Mouse (Mus musculus) myocyte (in vitro differentiated cells): ENCODE measurements around the gene Zfp943. TPM values are rescaled to one million over a fixed set of nuclear protein-coding genes. Genes with fewer than 3 reads are reported as not detected.
"Not testable (repeated sequence)": the region's sequence is repeated elsewhere in the genome, so short reads cannot be mapped to it uniquely, and the experiment has no call there.

Experiments used
- H3K27me3 ChIP-seq: one replicate; pipeline ENCODE4 v1.6.1; 2011; ENCODE audit not compliant: control insufficient read depth, insufficient read depth, insufficient read length
- H3K36me3 ChIP-seq: one replicate; pipeline ENCODE4 v1.6.1; 2011; ENCODE audit not compliant: control insufficient read depth, insufficient read depth
- H3K4me2 ChIP-seq: one replicate; pipeline ENCODE4 v1.6.1; 2011; ENCODE audit warnings: low read depth, control low read depth
- H3K4me3 ChIP-seq: one replicate; pipeline ENCODE4 v1.5.1; 2011; ENCODE audit warnings: mild to moderate bottlenecking, control low read depth, moderate library complexity
- H3K79me2 ChIP-seq: one replicate; pipeline ENCODE4 v1.6.1; 2011; ENCODE audit not compliant: control insufficient read depth, insufficient read depth
- H3ac ChIP-seq: one replicate; pipeline ENCODE4 v1.6.1; 2011; ENCODE audit not compliant: control insufficient read depth, insufficient read length
- CEBPB ChIP-seq: IDR thresholded peaks from 2 replicates; pipeline ENCODE4 v1.6.1; 2011; ENCODE audit warnings: mild to moderate bottlenecking, moderate library complexity; ENCODE audit not compliant: poor library complexity, insufficient read depth, severe bottlenecking
- E2F4 ChIP-seq: IDR thresholded peaks from one replicate; pipeline ENCODE4 v1.6.1; 2011; ENCODE audit warnings: mild to moderate bottlenecking, control low read depth, moderate library complexity; ENCODE audit not compliant: insufficient read depth
- MAX ChIP-seq: IDR thresholded peaks from one replicate; pipeline ENCODE4 v1.6.1; 2011; ENCODE audit warnings: low read depth, mild to moderate bottlenecking, control low read depth
- MYOD1 ChIP-seq, 3 experiments: IDR thresholded peaks; one replicate each; pipeline ENCODE4 v1.6.1; 2011; ENCODE audit warnings: control low read depth in 2 of 3, low read depth in 2 of 3, mild to moderate bottlenecking in 2 of 3, moderate library complexity in 1 of 3; ENCODE audit not compliant: insufficient read length in 2 of 3, control insufficient read depth in 1 of 3
- MYOG ChIP-seq, 3 experiments: IDR thresholded peaks; one replicate each; pipeline ENCODE4 v1.6.1; 2011; ENCODE audit warnings: control low read depth in 2 of 3, low read depth in 2 of 3, mild to moderate bottlenecking in 2 of 3; ENCODE audit not compliant: insufficient read length in 2 of 3, control insufficient read depth in 1 of 3, insufficient read depth in 1 of 3
- POLR2A ChIP-seq: IDR thresholded peaks from one replicate; pipeline ENCODE4 v1.6.1; 2011; ENCODE audit warnings: low read depth, mild to moderate bottlenecking, control low read depth, moderate library complexity; ENCODE audit not compliant: insufficient read length
- POLR2AphosphoS2 ChIP-seq: IDR thresholded peaks from one replicate; pipeline ENCODE4 v1.6.1; 2011; ENCODE audit warnings: low read depth, control low read depth; ENCODE audit not compliant: insufficient read length
- REST ChIP-seq: IDR thresholded peaks from one replicate; pipeline ENCODE4 v1.6.1; 2011; ENCODE audit warnings: mild to moderate bottlenecking, control low read depth, moderate library complexity; ENCODE audit not compliant: insufficient read depth, insufficient read length
- SRF ChIP-seq: IDR thresholded peaks from one replicate; pipeline ENCODE4 v1.6.1; 2011; ENCODE audit warnings: low read depth; ENCODE audit not compliant: control insufficient read depth, insufficient read length
- TCF12 ChIP-seq: IDR thresholded peaks from one replicate; pipeline ENCODE4 v1.6.1; 2011; ENCODE audit warnings: mild to moderate bottlenecking, control low read depth; ENCODE audit not compliant: poor library complexity, insufficient read depth, severe bottlenecking
- TCF3 ChIP-seq: IDR thresholded peaks from one replicate; pipeline ENCODE4 v1.6.1; 2011; ENCODE audit warnings: low read depth, control low read depth; ENCODE audit not compliant: insufficient read length
- USF1 ChIP-seq: IDR thresholded peaks from one replicate; pipeline ENCODE4 v1.6.1; 2011; ENCODE audit warnings: low read depth, mild to moderate bottlenecking, control low read depth, moderate library complexity
- polyA plus RNA-seq: library from polyadenylated mRNA; unstranded; fragments of >200 nt; fragmentation: generic; extraction: Trizol; gene quantifications from one replicate; pipeline ENCODE4 v1.2.1, GENCODE M21; 2012; ENCODE audit warnings: missing spikeins

The Zfp943 gene
- 2.8 TPM for polyA plus RNA-seq

- Histone ChIP-seq H3K4me2 (peak within 1 kb of the TSS; percentile 77), H3ac (peak within 1 kb of the TSS; percentile 87), H3K4me3 (peak within 1 kb of the TSS; percentile 83), H3K79me2 (peaks cover 40% of the 10 kb centered on the region)
- peak; percentile 16 for TF ChIP-seq POLR2A
- not testable (repeated sequence) for H3K27me3 ChIP-seq, H3K36me3 ChIP-seq
These were observed at the start of gene Zfp943, which contains the start of gene Zfp942 for GRCm38 (mm10) chr17:21962107-21962907. Zfp943 (plus strand) TSS chr17:21962552. Zfp942 (minus strand) TSS chr17:21962464.

DNA sequence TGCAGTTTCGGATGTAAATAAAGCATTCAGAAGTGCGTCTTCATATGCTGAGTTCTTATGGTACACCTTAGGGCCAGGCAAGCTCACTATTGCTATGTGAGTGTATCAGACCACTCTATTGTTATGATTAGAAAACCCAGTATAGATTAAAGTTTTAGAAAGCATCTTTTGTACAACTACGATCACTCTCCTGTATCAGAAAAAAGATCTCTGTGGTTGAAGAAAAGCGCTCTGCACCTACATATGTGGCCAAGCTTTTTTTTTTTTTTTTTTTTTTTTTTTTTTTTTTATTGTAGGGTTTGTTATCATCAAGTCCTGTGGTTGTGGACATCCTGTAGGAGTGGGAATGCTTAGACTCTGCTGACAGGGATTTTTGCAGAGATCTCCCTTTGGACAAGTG, 950 bp downstream of the Zfp943 start:
- TF ChIP-seq USF1: no peak
- no peak for TF ChIP-seq MAX
- no peak for TF ChIP-seq E2F4
- TF ChIP-seq CEBPB: no peak
- TF ChIP-seq SRF: no peak
- TF ChIP-seq REST: no peak
- peak overlapping the region; percentile 83 for H3K4me3 ChIP-seq
- no peaks in the 10 kb centered on the region for H3K36me3 ChIP-seq
- H3K27me3 ChIP-seq: no peaks in the 10 kb centered on the region
- H3K4me2 ChIP-seq: peak overlapping the region; percentile 77
- no peak overlapping the region for H3ac ChIP-seq
- H3K79me2 ChIP-seq: peaks cover 40% of the 10 kb centered on the region

DNA sequence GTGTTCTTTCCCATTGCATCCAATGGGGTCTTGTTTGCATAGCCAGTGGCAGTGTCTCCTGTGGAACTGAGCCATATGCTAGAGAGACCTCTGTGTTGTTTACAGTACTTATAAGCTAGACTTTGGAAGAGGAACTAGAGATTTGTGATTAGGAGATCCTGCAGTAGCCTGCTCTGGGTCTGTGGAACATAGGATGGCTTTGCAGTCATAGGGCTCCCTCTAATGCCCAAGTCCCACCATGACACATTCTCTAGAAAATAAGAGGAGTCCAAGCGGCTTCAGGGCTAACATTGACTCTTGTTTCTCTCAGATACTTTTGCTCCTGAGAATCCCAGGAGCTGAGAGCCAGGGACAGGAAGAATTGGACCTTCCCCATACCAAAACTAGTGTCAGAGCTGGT, 73.2 kb downstream of the Zfp943 start:
- H3K4me2 ChIP-seq, H3K36me3 ChIP-seq, H3K79me2 ChIP-seq, H3ac ChIP-seq, H3K27me3 ChIP-seq, H3K4me3 ChIP-seq: not testable (repeated sequence)

GRCm38 (mm10) chr17:22049403-22049802, 87.1 kb downstream of the Zfp943 start:
- H3K27me3 ChIP-seq: no peaks in the 10 kb centered on the region
- no peaks in the 10 kb centered on the region for H3K79me2 ChIP-seq
- no peak overlapping the region for H3K4me3 ChIP-seq
- H3ac ChIP-seq: no peak overlapping the region
- H3K4me2 ChIP-seq: no peak overlapping the region
- H3K36me3 ChIP-seq: no peaks in the 10 kb centered on the region
- no peak for TF ChIP-seq USF1
- no peak for TF ChIP-seq TCF3
- no peak for TF ChIP-seq POLR2A
- no peak for TF ChIP-seq REST
- TF ChIP-seq TCF12: no peak
- no peak for TF ChIP-seq E2F4
- TF ChIP-seq SRF: no peak
- no peak for TF ChIP-seq CEBPB
- no peak for TF ChIP-seq POLR2AphosphoS2
- TF ChIP-seq MAX: no peak
- TF ChIP-seq MYOG (IDR thresholded peaks at IDR 0.05; ENCODE audit: control insufficient read depth in 1 of 3, insufficient read depth in 1 of 3, insufficient read length in 2 of 3, low read depth in 2 of 3): no peak
- TF ChIP-seq MYOD1 (IDR thresholded peaks at IDR 0.05; ENCODE audit: control insufficient read depth in 1 of 3, insufficient read length in 2 of 3, low read depth in 2 of 3): no peak

DNA sequence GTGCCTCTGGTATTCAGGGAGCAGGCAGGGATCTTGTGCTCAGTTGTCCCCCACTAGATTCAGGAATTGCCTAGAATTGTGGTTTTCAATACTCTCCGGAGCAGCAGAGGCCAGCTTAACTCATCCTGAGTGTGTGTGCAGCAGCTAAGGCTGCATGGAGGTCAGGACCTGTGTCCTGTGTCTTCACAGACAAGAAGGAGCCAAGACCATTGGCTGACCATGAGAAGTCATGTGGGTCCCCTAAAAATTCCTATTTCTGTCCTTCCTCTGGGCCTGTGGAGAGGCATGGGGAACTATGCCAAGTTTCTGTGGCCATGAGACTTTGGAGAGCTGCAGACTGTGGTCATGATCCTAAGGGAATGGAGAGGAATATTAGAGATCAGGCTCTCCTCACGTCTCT, 90.9 kb downstream of the Zfp943 start:
- TF ChIP-seq REST: no peak
- TF ChIP-seq TCF12: no peak
- TF ChIP-seq E2F4: no peak
- TF ChIP-seq MYOG (IDR thresholded peaks at IDR 0.05; ENCODE audit: control insufficient read depth in 1 of 3, insufficient read depth in 1 of 3, insufficient read length in 2 of 3, low read depth in 2 of 3): no peak
- no peak for TF ChIP-seq MAX
- no peak for TF ChIP-seq TCF3
- no peaks in the 10 kb centered on the region for H3K27me3 ChIP-seq
- H3K36me3 ChIP-seq: no peaks in the 10 kb centered on the region
- no peaks in the 10 kb centered on the region for H3K79me2 ChIP-seq
- no peak overlapping the region for H3ac ChIP-seq
- no peak overlapping the region for H3K4me3 ChIP-seq
- no peak overlapping the region for H3K4me2 ChIP-seq

GRCm38 (mm10) chr17:22081031-22081631, 118.8 kb downstream of the Zfp943 start:
- Histone ChIP-seq H3K79me2 (no peaks in the 10 kb centered on the region), H3K4me3 (no peak overlapping the region), H3K36me3 (no peaks in the 10 kb centered on the region), H3ac (no peak overlapping the region), H3K4me2 (no peak overlapping the region), H3K27me3 (no peaks in the 10 kb centered on the region)
- no peak for TF ChIP-seq POLR2AphosphoS2
- TF ChIP-seq USF1: no peak
- TF ChIP-seq TCF12: no peak
- no peak for TF ChIP-seq MYOD1 (IDR thresholded peaks at IDR 0.05; ENCODE audit: control insufficient read depth in 1 of 3, insufficient read length in 2 of 3, low read depth in 2 of 3)
- no peak for TF ChIP-seq MAX
- TF ChIP-seq MYOG (IDR thresholded peaks at IDR 0.05; ENCODE audit: control insufficient read depth in 1 of 3, insufficient read depth in 1 of 3, insufficient read length in 2 of 3, low read depth in 2 of 3): no peak
- no peak for TF ChIP-seq TCF3
- TF ChIP-seq POLR2A: no peak
- no peak for TF ChIP-seq REST
- no peak for TF ChIP-seq E2F4
- no peak for TF ChIP-seq SRF
- no peak for TF ChIP-seq CEBPB

DNA sequence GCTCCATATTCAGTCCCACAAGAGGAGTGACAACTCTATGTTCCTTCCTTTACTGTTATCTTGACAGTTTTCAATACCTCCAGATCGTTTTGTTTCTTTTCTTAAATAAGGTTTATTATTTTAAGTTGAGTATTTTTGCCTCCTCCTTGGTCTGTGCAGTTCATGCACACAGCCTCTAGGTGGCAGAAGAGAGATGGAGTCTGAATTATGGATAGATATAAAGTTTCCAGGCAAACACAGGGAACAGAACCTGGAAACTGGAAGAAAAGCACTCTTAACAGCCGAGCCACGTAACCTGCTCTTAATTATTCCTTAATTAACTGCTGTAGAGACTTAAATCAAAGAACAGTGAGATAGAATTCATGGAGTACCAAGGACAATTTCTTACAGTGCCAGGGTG, 120.9 kb downstream of the Zfp943 start:
- H3K27me3 ChIP-seq: not testable (repeated sequence)

More for the DNA sequence above, 120.9 kb downstream of the Zfp943 start:
- H3K36me3 ChIP-seq, H3K4me3 ChIP-seq, H3K79me2 ChIP-seq, H3ac ChIP-seq, H3K4me2 ChIP-seq: not testable (repeated sequence)
